8 mouse cellular contexts compared by ENCODE assay signal in genomic region chr9:23250026-23250425, GRCm38 (mm10). TPM values are rescaled to one million over a fixed set of nuclear protein-coding genes. Genes with fewer than 3 reads are reported as not detected.
DNase-seq lines count a peak whose midpoint lies in the region; TF ChIP-seq lines count a peak whose summit lies in the region.
"Had no signal": no experiment of that assay in that cellular context is flagged by ENCODE, and none has a peak within 500 bp of the region (broad histone marks: within the 10 kb centered on the region; RNA-seq: fewer than 3 reads in every experiment).

No protein-coding gene starts in this region.

- no peak overlapping the region for H3ac ChIP-seq in myocyte (ENCODE audit: control insufficient read depth, insufficient read length)

- H3K4me1 ChIP-seq in kidney, adult 2 months (ENCODE audit: control insufficient read depth, insufficient read depth, low read length): no peaks in the 10 kb centered on the region
- H3K4me1 ChIP-seq in limb, embryonic 10.5 days: peaks cover 29% of the 10 kb centered on the region

- TF ChIP-seq CTCF in kidney, adult 2 months (conservative IDR thresholded peaks at IDR 0.05; ENCODE audit: insufficient read depth, insufficient read length, low read depth, low read length): peak; percentile 95

- no peaks in the 10 kb centered on the region for H3K27me3 ChIP-seq in kidney, adult 2 months (replicated peaks; ENCODE audit: control insufficient read depth, insufficient read depth, low read length)
- H3K27me3 ChIP-seq in limb, embryonic 10.5 days (ENCODE audit: low read depth, poor library complexity, severe bottlenecking): peaks cover 40% of the 10 kb centered on the region; the same call in 1 of the 2 replicates
- H3K27me3 ChIP-seq in myocyte (ENCODE audit: control insufficient read depth, insufficient read depth, insufficient read length): no peaks in the 10 kb centered on the region
- H3K27me3 ChIP-seq: stomach, embryonic 15.5 days had no signal

- H3K27ac ChIP-seq in kidney, adult 2 months (ENCODE audit: insufficient read depth, low read depth, low read length): no peak overlapping the region
- H3K27ac ChIP-seq in limb, embryonic 10.5 days: no peak overlapping the region
- H3K27ac ChIP-seq: stomach, embryonic 15.5 days had no signal

- peak overlapping the region; percentile 10 for H3K4me2 ChIP-seq in myocyte (ENCODE audit: low read depth)
- H3K4me2 ChIP-seq: stomach, embryonic 15.5 days had no signal

- intact Hi-C loops in gastrocnemius, postnatal 36 days (cut with DNase I): no loop called here

- 9% methylated on average over 5 of the region's 5 CpGs for WGBS in kidney, adult 2 months
- whole genome bisulfite sequencing in limb, embryonic 10.5 days: 10% methylated on average over 5 of the region's 5 CpGs

- no peak for TF ChIP-seq POLR2A in kidney, adult 2 months (IDR thresholded peaks at IDR 0.05; ENCODE audit: low read depth, low read length)
- no peak for TF ChIP-seq POLR2A in myocyte (IDR thresholded peaks at IDR 0.05; ENCODE audit: insufficient read length, low read depth)

- DNase-seq in adrenal gland, postnatal 14 days: peak; percentile 90
- DNase-seq in embryo, embryonic 10.5 days (ENCODE audit: low spot score): peak; percentile 88
- DNase-seq in gastrocnemius, postnatal 36 days: peak; percentile 67 to 77
- DNase-seq in kidney, adult 2 months: peak; percentile 78
- DNase-seq in limb, embryonic 10.5 days (ENCODE audit: low spot score): peak; percentile 86
- DNase-seq in spleen, postnatal 36 days (ENCODE audit: low spot score in 2 of 2): peak; percentile 38 to 39

- H3K79me2 ChIP-seq in myocyte (ENCODE audit: control insufficient read depth, insufficient read depth): no peaks in the 10 kb centered on the region

- H3K9me3 ChIP-seq in limb, embryonic 10.5 days (replicated peaks): no peaks in the 10 kb centered on the region
- H3K9me3 ChIP-seq: stomach, embryonic 15.5 days had no signal

- H3K4me3 ChIP-seq in kidney, adult 2 months (ENCODE audit: insufficient read depth, low read depth, low read length): no peak overlapping the region
- H3K4me3 ChIP-seq in limb, embryonic 10.5 days: no peak overlapping the region
- H3K4me3 ChIP-seq in myocyte: no peak overlapping the region
- H3K4me3 ChIP-seq: stomach, embryonic 15.5 days had no signal

- H3K36me3 ChIP-seq in kidney, adult 2 months (ENCODE audit: control insufficient read depth, insufficient read depth, low read length): no peaks in the 10 kb centered on the region
- H3K36me3 ChIP-seq in limb, embryonic 10.5 days: no peaks in the 10 kb centered on the region
- H3K36me3 ChIP-seq in myocyte (ENCODE audit: control insufficient read depth, insufficient read depth): no peaks in the 10 kb centered on the region
- H3K36me3 ChIP-seq: stomach, embryonic 15.5 days had no signal

TF ChIP-seq in myocyte, 11 proteins besides CTCF, POLR2A, EP300 and RAD21:
- TF ChIP-seq REST (IDR thresholded peaks at IDR 0.05; ENCODE audit: insufficient read depth, insufficient read length) (no peak), CEBPB (IDR thresholded peaks at IDR 0.05; ENCODE audit: insufficient read depth, poor library complexity, severe bottlenecking) (no peak), USF1 (IDR thresholded peaks at IDR 0.05; ENCODE audit: low read depth) (no peak), MYOD1 (IDR thresholded peaks at IDR 0.05; ENCODE audit: control insufficient read depth in 1 of 3, insufficient read length in 2 of 3, low read depth in 2 of 3) (peak in 1 of 3 experiments; percentile 26), TCF3 (IDR thresholded peaks at IDR 0.05; ENCODE audit: insufficient read length, low read depth) (no peak), POLR2AphosphoS2 (IDR thresholded peaks at IDR 0.05; ENCODE audit: insufficient read length, low read depth) (no peak)

RNA-seq across cellular contexts. Expression of gene Bmper, which starts 27.1 kb away (rescaled TPM):
- total RNA-seq in adrenal gland, postnatal 14 days (2021): 4.2 and 9.2 TPM in 2 replicates
- 1 to 10 TPM; 3.2 to 5.3 TPM for total RNA-seq in gastrocnemius, postnatal 36 days (2021)
- 0.27 and 0.30 TPM in 2 replicates for polyA plus RNA-seq in kidney, adult 2 months (2012; rRNA removed)
- polyA plus RNA-seq in limb, embryonic 10.5 days (2016; fragmentation: Nextera tagmentation; extraction: Ambion mirVana): 0.55 and 2.7 TPM in 2 replicates
- polyA plus RNA-seq in myocyte (2012; fragmentation: generic; extraction: Trizol): 2.2 TPM

Comparison
In these comparisons a context has a peak if more than half of its experiments do, and no peak if none do; other contexts are left out.
1. DNase-seq: peak in every context shown above with its lines; median percentile 90 in adrenal gland, postnatal 14 days; 88 in embryo, embryonic 10.5 days; 86 in limb, embryonic 10.5 days; 78 in kidney, adult 2 months; 72 in gastrocnemius, postnatal 36 days; 38 in spleen, postnatal 36 days.